Mouse (Mus musculus) midbrain, postnatal 0 days (tissue): ENCODE results near the gene Retreg3. TPM values are rescaled to one million over a fixed set of nuclear protein-coding genes. Genes with fewer than 3 reads are reported as not detected.

ENCODE experiments used
- ATAC-seq: fragments of 200-750 bp; cut with Nextera tagmentation; 2 replicates; pipeline ENCODE4 v1.8.0; 2017; ENCODE audit warnings: moderate number of reproducible peaks, mild to moderate bottlenecking, moderate TSS enrichment, moderate library complexity; ENCODE audit not compliant: low FRiP score
- DNase-seq: peaks from one replicate; pipeline ENCODE4 v3.0.0-alpha.2; 2015; ENCODE audit warnings: low spot score
- H3K27ac ChIP-seq: fragments of 300-500 bp; sonication (generic); 2 replicates; pipeline ENCODE4 v1.5.1; 2014; ENCODE audit warnings: low read depth, mild to moderate bottlenecking, low read length, mixed read lengths
- H3K27me3 ChIP-seq: fragments of 300-500 bp; sonication (generic); 2 replicates; pipeline ENCODE4 v1.6.1; 2014; ENCODE audit warnings: low read length, control low read depth, mixed read lengths; ENCODE audit not compliant: insufficient read depth
- H3K36me3 ChIP-seq: fragments of 300-500 bp; sonication (generic); 2 replicates; pipeline ENCODE4 v1.6.1; 2014; ENCODE audit warnings: low read length, control low read depth, mixed read lengths; ENCODE audit not compliant: insufficient read depth
- H3K4me1 ChIP-seq: fragments of 300-500 bp; sonication (generic); 2 replicates; pipeline ENCODE4 v1.6.1; 2014; ENCODE audit warnings: mild to moderate bottlenecking, control low read depth, antibody characterized with exemption, low read length, mixed read lengths; ENCODE audit not compliant: insufficient read depth
- H3K4me2 ChIP-seq: fragments of 300-500 bp; sonication (generic); 2 replicates; pipeline ENCODE4 v1.6.1; 2014; ENCODE audit warnings: low read depth, mild to moderate bottlenecking, low read length, mixed read lengths; ENCODE audit not compliant: poor library complexity, severe bottlenecking
- H3K4me3 ChIP-seq: fragments of 300-500 bp; sonication (generic); 2 replicates; pipeline ENCODE4 v1.5.1; 2014; ENCODE audit warnings: low read depth, mild to moderate bottlenecking, low read length, moderate library complexity
- H3K9ac ChIP-seq: fragments of 300-500 bp; sonication (generic); replicated peaks from 2 replicates; pipeline ENCODE4 v1.6.1; 2014; ENCODE audit warnings: mild to moderate bottlenecking, low read length, moderate library complexity, mixed read lengths; ENCODE audit not compliant: poor library complexity, severe bottlenecking
- H3K9me3 ChIP-seq: fragments of 300-500 bp; sonication (generic); 2 replicates; pipeline ENCODE4 v1.6.1; 2016; ENCODE audit warnings: low read length, control low read depth
- CTCF ChIP-seq: IDR thresholded peaks from 2 replicates; pipeline ENCODE4 v1.5.1; 2016; ENCODE audit warnings: antibody characterized with exemption, mild to moderate bottlenecking
- WGBS: fragments of 180-500 bp; shearing (Covaris S2); extraction: QIAGEN DNeasy Blood & Tissue Kit; methylation state at CpG from one replicate; pipeline ENCODE4 v1.1.7; 2014; 5-methylcytosine and 5-hydroxymethylcytosine counted together
- polyA plus RNA-seq: library from polyadenylated mRNA; unstranded; fragments of >200 nt; fragmentation: Nextera tagmentation; extraction: Ambion mirVana; gene quantifications from 2 replicates; pipeline ENCODE4 v1.2.1, GENCODE M21; 2015
- total RNA-seq: library from RNA; depleted of rRNA; stranded (reverse); fragments of >200 nt; gene quantifications from 2 replicates; pipeline ENCODE4 v1.2.3, GENCODE M21; 2014

The Retreg3 gene
- total and polyA plus RNA-seq, 2 experiments from 2014 or later: 24.8 to 54.9 TPM

DNA sequence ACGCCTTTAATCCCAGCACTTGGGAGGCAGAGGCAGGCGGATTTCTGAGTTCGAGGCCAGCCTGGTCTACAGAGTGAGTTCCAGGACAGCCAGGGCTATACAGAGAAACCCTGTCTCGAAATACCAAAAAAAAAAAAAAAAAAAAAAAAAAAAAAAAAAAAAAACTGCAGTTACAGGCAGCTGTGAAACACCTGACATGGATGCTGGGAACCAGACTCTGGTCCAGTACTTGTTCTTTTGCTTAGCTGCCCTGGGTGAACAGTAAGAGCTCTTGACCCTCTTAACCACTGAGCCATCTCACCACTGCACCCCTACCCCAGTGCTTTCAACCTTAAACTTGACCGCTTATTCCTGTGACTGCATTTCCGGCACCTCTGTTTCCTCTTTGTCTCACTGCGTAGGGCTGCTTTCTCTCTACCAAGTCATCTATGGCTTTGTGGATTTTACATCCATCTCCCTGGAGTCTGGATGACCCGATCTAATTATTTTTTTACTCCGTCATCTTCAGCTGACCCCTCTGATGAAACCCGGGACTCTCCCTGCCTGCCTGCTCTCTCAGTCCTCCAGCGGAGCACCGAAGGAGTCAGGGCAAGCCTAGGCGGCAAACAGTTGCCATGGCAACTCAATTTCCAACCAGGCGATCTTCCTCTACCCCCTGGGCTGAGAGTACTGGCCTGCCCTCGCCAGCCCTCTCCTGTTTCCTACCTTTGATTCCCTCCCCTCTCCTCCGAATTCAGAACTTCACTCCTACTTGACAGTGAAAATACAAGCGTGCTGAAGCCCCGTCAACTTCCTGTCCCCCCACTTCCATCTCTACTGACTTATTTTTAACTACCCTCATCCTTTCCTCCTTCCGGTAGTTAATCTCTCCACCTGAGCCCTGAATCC is 23.9 kb upstream of the Retreg3 start:
- 16% methylated on average over 18 of the region's 19 CpGs for WGBS
- H3K27me3 ChIP-seq: no peaks in the 10 kb centered on the region
- peak overlapping the region; percentile 53 for H3K4me2 ChIP-seq
- no peak for ATAC-seq
- H3K36me3 ChIP-seq: no peaks in the 10 kb centered on the region
- peaks cover 12% of the 10 kb centered on the region; the same call in 1 of the 2 replicates for H3K4me1 ChIP-seq
- H3K4me3 ChIP-seq: peak overlapping the region; percentile 19
- peak overlapping the region; percentile 72 for H3K27ac ChIP-seq
- H3K9me3 ChIP-seq: no peaks in the 10 kb centered on the region
- no peak for TF ChIP-seq CTCF
- DNase-seq: peak; percentile 76
- H3K9ac ChIP-seq: peak overlapping the region; percentile 26; the same call in 1 of the 2 replicates

- WGBS: 86% methylated on average over 10 of the region's 10 CpGs
- no peaks in the 10 kb centered on the region for H3K27me3 ChIP-seq
- TF ChIP-seq CTCF: no peak
- no peak overlapping the region for H3K27ac ChIP-seq
- no peak overlapping the region for H3K9ac ChIP-seq
- DNase-seq (no peak), ATAC-seq (no peak)
- H3K4me2 ChIP-seq: no peak overlapping the region
- no peaks in the 10 kb centered on the region for H3K36me3 ChIP-seq
- no peaks in the 10 kb centered on the region for H3K9me3 ChIP-seq
- H3K4me3 ChIP-seq: no peak overlapping the region
- H3K4me1 ChIP-seq: peaks cover 12% of the 10 kb centered on the region; the same call in 1 of the 2 replicates
Observed at GRCm38 (mm10) chr11:101142215-101142967, 22.7 kb upstream of the Retreg3 start.

DNA sequence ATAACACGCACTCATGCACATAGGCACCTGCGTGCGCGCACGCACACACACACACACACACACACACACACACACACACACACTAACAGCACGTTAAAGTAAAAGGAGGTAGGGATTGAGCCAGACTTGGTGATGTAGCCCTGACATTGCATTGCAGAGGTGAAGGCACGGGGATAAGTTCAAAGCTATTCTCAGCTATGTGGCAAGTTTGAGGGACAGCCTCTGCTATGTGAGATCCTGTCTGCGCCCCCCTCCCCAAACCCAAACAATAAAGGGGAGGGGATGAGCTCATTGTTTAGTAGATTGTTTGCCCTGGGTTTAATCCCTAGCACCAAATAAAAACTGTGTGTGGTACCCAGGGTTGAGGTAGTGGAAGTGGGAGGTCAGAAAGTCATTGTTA is 21.4 kb upstream of the Retreg3 start:
- Histone ChIP-seq H3K27me3 (no peaks in the 10 kb centered on the region), H3K27ac (no peak overlapping the region), H3K36me3 (no peaks in the 10 kb centered on the region), H3K4me1 (peaks cover 6% of the 10 kb centered on the region; the same call in 1 of the 2 replicates), H3K4me3 (no peak overlapping the region), H3K9ac (no peak overlapping the region), H3K9me3 (no peaks in the 10 kb centered on the region), H3K4me2 (no peak overlapping the region)
- DNase-seq (no peak), ATAC-seq (no peak)
- no peak for TF ChIP-seq CTCF
- 80% methylated on average over 8 of the region's 8 CpGs for WGBS

DNA sequence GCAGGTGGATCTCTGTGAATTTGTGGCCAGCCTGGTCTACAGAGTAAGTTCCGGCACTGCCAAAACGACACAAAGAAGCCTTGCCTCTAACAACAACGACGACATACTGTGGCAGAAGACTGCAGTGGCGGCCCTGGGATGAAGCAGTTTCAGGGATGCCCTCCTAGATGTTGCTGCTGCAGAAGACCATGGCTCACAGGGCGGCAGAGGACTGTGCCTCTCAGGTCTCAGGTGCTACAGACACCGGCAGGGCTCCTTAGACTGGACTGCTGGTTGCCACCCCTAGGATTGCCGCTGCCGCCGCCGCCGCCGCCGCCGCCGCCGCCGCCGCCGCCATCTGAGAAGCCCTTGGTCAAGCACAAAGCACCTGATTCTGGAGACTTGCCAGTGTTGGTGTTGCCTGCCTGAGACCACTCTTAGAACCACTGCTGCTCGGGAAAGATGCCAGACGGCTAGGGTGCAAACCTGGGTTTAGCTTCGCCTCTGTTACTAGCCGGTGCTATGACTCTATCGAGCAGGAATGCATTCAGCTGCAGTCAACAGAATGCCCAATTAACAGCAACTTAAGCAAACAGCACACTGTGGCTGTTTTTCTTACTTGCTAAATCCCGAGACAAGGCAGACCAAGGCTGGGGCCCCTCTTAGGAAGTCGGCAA is 20.6 kb upstream of the Retreg3 start:
- peak overlapping the region; percentile 45 for H3K4me2 ChIP-seq
- H3K36me3 ChIP-seq: no peaks in the 10 kb centered on the region
- H3K27ac ChIP-seq: no peak overlapping the region
- WGBS: 47% methylated on average over 27 of the region's 27 CpGs
- H3K9ac ChIP-seq: 0 out of 2 replicates have a peak overlapping the region, but pooled peaks have one; percentile 19
- DNase-seq (peak; percentile 62), ATAC-seq (no peak)
- H3K4me3 ChIP-seq: peak overlapping the region; percentile 20
- no peaks in the 10 kb centered on the region for H3K9me3 ChIP-seq
- no peak for TF ChIP-seq CTCF
- H3K4me1 ChIP-seq: 0 out of 2 replicates have a peak, but pooled peaks cover 3% of the 10 kb centered on the region
- H3K27me3 ChIP-seq: no peaks in the 10 kb centered on the region

DNA sequence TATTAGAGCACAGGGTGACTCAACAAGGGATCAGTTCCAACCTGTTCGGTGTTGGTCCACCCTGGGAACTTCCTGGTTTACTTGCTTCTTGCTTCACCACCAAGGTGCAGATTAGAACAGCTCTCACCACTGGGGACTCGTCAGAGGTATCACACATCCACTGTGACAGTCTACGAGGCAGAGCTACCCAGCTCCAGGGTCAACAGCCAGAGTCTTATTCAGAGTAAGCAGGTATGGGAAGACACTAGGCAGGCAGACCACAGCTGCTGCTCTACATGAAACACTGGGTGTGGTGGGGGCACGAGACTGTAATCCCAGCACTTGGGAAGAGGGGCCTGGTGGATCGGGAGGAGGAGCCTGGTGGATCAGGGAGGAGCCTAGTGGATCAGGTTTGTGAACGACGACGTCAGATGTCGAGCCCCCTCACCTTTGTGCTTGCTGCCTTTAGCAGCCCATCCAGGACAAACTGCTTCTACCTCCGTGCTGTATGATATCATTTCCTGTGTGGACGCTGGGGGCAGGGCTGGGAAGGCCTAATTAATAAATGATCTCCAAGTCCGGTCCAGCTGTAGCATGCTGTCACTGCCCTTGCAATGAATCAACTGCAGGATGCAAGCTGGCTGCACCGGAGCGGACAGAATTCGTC is 19.0 kb upstream of the Retreg3 start:
- Histone ChIP-seq H3K27ac (peak overlapping the region; percentile 51), H3K4me1 (0 out of 2 replicates have a peak, but pooled peaks cover 3% of the 10 kb centered on the region), H3K9me3 (no peaks in the 10 kb centered on the region), H3K9ac (0 out of 2 replicates have a peak overlapping the region, but pooled peaks have one; percentile 29), H3K27me3 (no peaks in the 10 kb centered on the region), H3K4me3 (no peak overlapping the region), H3K4me2 (peak overlapping the region; percentile 18; the same call in 1 of the 2 replicates), H3K36me3 (no peaks in the 10 kb centered on the region)
- DNase-seq: peak; percentile 64
- ATAC-seq: peak; percentile 27; the same call in 1 of the 2 replicates
- WGBS: 29% methylated on average over 15 of the region's 15 CpGs
- TF ChIP-seq CTCF: no peak
